Mouse (Mus musculus) limb, embryonic 11.5 days (tissue): ENCODE results near the gene Ropn1l. TPM values are rescaled to one million over a fixed set of nuclear protein-coding genes. Genes with fewer than 3 reads are reported as not detected.

ENCODE experiments used
- ATAC-seq: fragments of 200-750 bp; cut with Nextera tagmentation; 2 replicates; pipeline ENCODE4 v1.8.0; 2017; ENCODE audit warnings: low read depth; ENCODE audit not compliant: insufficient number of reproducible peaks, low FRiP score, low TSS enrichment
- DNase-seq: peaks from one replicate; pipeline ENCODE4 v3.0.0-alpha.2; 2015; ENCODE audit warnings: low spot score
- H3K27ac ChIP-seq: fragments of 300-500 bp; sonication (generic); replicated peaks from 2 replicates; pipeline ENCODE4 v1.5.1; 2014; ENCODE audit warnings: low read depth, mild to moderate bottlenecking, low read length
- H3K27me3 ChIP-seq: fragments of 300-500 bp; sonication (generic); 2 replicates; pipeline ENCODE4 v1.6.1; 2014; ENCODE audit warnings: mild to moderate bottlenecking, low read length, mixed read lengths; ENCODE audit not compliant: control insufficient read depth, insufficient read depth
- H3K36me3 ChIP-seq: fragments of 300-500 bp; sonication (generic); 2 replicates; pipeline ENCODE4 v1.6.1; 2014; ENCODE audit warnings: mild to moderate bottlenecking, low read length, moderate library complexity, mixed read lengths; ENCODE audit not compliant: control insufficient read depth, insufficient read depth
- H3K4me1 ChIP-seq: fragments of 300-500 bp; sonication (generic); 2 replicates; pipeline ENCODE4 v1.6.1; 2014; ENCODE audit warnings: low read length, mixed read lengths; ENCODE audit not compliant: control insufficient read depth, insufficient read depth
- H3K4me2 ChIP-seq: fragments of 300-500 bp; sonication (generic); 2 replicates; pipeline ENCODE4 v1.6.1; 2014; ENCODE audit warnings: low read depth, mild to moderate bottlenecking, moderate library complexity; ENCODE audit not compliant: severe bottlenecking
- H3K4me3 ChIP-seq: fragments of 300-500 bp; sonication (generic); 2 replicates; pipeline ENCODE4 v1.5.1; 2014; ENCODE audit warnings: low read depth, low read length
- H3K9ac ChIP-seq: fragments of 300-500 bp; sonication (generic); 2 replicates; pipeline ENCODE4 v1.6.1; 2014; ENCODE audit warnings: mild to moderate bottlenecking, low read length
- H3K9me3 ChIP-seq: fragments of 300-500 bp; sonication (generic); 2 replicates; pipeline ENCODE4 v1.6.1; 2016; ENCODE audit warnings: low read length; ENCODE audit not compliant: control insufficient read depth
- WGBS: fragments of 180-500 bp; shearing (Covaris S2); extraction: QIAGEN DNeasy Blood & Tissue Kit; methylation state at CpG from one replicate; pipeline ENCODE4 v1.1.7; 2014; 5-methylcytosine and 5-hydroxymethylcytosine counted together
- polyA plus RNA-seq: library from polyadenylated mRNA; unstranded; fragments of >200 nt; fragmentation: Nextera tagmentation; extraction: Ambion mirVana; gene quantifications from 2 replicates; pipeline ENCODE4 v1.2.1, GENCODE M21; 2014

Gene Ropn1l
- polyA plus RNA-seq, 1 experiment from 2014 or later, result 3.5 TPM

DNA sequence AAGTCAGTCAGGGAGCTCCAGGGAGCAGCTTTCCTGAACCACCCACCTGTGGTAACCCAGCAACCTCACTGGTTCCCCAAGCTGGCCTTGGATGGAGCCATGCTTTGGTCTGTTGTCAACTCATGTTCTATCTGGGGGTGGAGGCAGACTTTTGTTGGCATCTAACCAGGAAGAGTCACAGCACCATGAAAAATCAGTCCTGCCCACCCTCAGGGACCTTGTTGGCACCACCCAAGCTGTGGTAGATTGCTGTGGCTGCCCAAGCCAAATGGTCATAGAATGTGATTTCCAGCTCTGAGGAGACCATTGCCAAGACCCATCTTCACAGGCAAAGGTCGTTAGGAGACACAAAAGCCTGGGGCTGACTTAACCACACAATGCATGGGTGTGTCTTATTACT is 17.5 kb downstream of the Ropn1l start:
- Histone ChIP-seq H3K4me3 (no peak overlapping the region), H3K4me1 (no peaks in the 10 kb centered on the region), H3K27ac (no peak overlapping the region), H3K4me2 (no peak overlapping the region), H3K9ac (no peak overlapping the region), H3K27me3 (no peaks in the 10 kb centered on the region), H3K36me3 (no peaks in the 10 kb centered on the region), H3K9me3 (no peaks in the 10 kb centered on the region)
- whole genome bisulfite sequencing, result 46% methylated on average over 1 of the region's 1 CpGs
- DNase-seq (no peak), ATAC-seq (no peak)

DNA sequence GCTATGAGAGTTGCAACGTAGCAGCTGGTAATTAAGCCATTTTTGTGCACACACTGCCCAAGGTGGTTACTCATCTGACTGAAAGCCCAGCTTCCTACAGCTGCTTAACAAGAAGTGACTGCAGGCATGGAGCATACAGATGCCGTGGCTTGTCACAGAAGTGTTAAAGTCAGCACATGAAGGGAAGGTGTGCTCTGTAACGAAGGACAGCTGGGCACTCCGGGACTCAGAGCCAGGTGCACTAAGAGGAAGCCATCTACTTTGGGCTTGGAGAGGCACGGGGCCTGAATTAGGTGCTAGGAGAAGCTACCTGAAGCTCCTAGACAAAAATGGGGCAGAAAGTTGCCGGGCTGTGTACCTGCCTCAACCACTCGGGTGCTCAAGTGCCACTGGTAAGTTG is 19.8 kb downstream of the Ropn1l start:
- Histone ChIP-seq H3K4me3 (no peak overlapping the region), H3K4me1 (no peaks in the 10 kb centered on the region), H3K9ac (no peak overlapping the region), H3K4me2 (no peak overlapping the region), H3K9me3 (no peaks in the 10 kb centered on the region), H3K27ac (no peak overlapping the region), H3K36me3 (no peaks in the 10 kb centered on the region), H3K27me3 (no peaks in the 10 kb centered on the region)
- 61% methylated on average over 7 of the region's 7 CpGs for WGBS
- ATAC-seq (no peak), DNase-seq (no peak)

DNA sequence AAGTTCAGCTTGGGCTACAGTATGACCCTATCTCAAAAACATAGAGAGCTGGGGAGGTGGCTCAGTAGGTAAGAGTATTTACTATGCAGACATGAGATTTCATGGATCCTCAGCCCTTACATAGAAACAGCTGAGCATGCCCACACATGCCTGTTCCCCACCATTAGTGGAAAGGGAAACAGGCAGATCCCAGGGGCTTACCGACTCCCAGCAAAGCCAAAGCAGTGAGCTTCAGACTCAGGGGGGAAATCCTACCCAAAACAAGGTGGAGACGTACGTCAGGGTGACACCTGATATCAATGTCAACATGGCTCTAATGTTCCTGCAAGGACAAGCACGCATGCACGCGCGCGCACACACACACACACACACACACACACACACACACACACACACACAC is 21.7 kb downstream of the Ropn1l start:
- no peak overlapping the region for H3K9ac ChIP-seq
- ATAC-seq (no peak), DNase-seq (no peak)
- no peaks in the 10 kb centered on the region for H3K4me1 ChIP-seq
- H3K27me3 ChIP-seq, result no peaks in the 10 kb centered on the region
- H3K36me3 ChIP-seq, result no peaks in the 10 kb centered on the region
- H3K4me2 ChIP-seq, result no peak overlapping the region
- WGBS, result 88% methylated on average over 8 of the region's 8 CpGs
- H3K27ac ChIP-seq, result no peak overlapping the region
- H3K9me3 ChIP-seq, result no peaks in the 10 kb centered on the region
- no peak overlapping the region for H3K4me3 ChIP-seq

DNA sequence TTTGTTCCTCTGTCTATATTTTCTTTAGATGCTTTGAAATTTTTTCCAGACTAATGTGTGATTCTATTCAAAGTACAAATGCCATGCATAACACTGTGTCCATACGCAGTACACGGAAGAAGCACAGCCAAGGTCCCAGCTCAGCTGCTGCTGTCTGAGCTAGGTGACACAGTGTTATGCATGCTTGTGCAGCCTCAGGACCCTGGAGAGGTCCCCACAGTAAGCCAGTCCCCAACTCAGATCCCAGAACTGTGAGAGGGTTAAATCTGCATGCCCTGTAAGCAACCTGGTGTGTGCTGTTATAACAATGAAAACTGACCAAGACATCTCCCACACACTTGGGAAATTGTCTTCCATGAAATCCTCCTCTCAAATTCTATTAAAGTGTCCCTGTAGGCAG is 23.5 kb downstream of the Ropn1l start:
- no peaks in the 10 kb centered on the region for H3K27me3 ChIP-seq
- H3K9ac ChIP-seq, result no peak overlapping the region
- H3K4me1 ChIP-seq, result no peaks in the 10 kb centered on the region
- WGBS, result 85% methylated on average over 2 of the region's 2 CpGs
- H3K4me3 ChIP-seq, result no peak overlapping the region
- H3K4me2 ChIP-seq, result no peak overlapping the region
- H3K9me3 ChIP-seq, result no peaks in the 10 kb centered on the region
- no peak overlapping the region for H3K27ac ChIP-seq
- no peaks in the 10 kb centered on the region for H3K36me3 ChIP-seq
- ATAC-seq (no peak), DNase-seq (peak; percentile 56)

DNA sequence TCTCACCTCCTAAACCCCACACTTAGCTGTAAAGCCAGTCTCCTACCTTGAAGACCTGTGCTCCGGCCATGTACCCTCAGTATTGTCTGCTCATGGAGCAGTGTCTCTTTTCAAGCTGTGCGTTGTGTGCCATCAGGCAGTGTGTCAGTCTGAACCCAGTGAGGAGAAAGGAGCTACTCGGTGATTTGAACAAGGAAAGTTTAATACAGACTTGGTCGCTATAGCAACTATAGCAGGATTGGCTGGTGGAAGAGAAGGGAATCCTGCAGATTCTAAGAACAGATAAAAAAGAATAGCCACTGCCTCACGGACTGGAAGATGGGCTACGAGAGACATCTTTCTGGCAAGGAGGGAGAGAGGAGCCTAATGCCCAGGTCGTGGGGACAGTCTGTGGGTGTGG is 24.1 kb downstream of the Ropn1l start:
- no peak overlapping the region for H3K27ac ChIP-seq
- WGBS, result 81% methylated on average over 7 of the region's 7 CpGs
- no peak overlapping the region for H3K4me3 ChIP-seq
- no peaks in the 10 kb centered on the region for H3K4me1 ChIP-seq
- H3K36me3 ChIP-seq, result no peaks in the 10 kb centered on the region
- H3K27me3 ChIP-seq, result no peaks in the 10 kb centered on the region
- no peak overlapping the region for H3K9ac ChIP-seq
- no peak for ATAC-seq
- H3K4me2 ChIP-seq, result no peak overlapping the region
- no peaks in the 10 kb centered on the region for H3K9me3 ChIP-seq
- no peak for DNase-seq

DNA sequence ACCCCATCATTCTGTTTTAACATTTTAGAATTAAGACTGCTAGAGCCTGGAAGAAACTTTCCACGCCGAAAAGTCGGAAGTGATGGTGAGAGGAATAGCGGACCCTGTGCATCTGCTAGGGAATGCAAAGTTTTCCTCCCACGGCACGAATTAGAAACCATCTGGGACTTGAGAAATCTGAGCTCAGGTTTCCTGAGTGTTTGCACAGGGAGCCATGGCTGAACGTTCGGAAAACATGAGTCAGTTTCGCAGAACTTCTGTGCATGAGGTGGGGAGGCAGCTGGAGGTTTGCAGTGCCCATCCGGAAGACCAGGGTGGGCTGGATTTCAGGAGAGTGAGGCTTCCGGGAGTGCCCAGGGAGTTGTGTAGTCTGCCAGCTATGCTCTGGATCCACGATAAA is 25.0 kb downstream of the Ropn1l start:
- 79% methylated on average over 12 of the region's 12 CpGs for WGBS
- H3K27ac ChIP-seq, result no peak overlapping the region
- ATAC-seq (no peak), DNase-seq (no peak)
- H3K4me1 ChIP-seq, result no peaks in the 10 kb centered on the region
- H3K4me2 ChIP-seq, result no peak overlapping the region
- H3K9me3 ChIP-seq, result no peaks in the 10 kb centered on the region
- H3K36me3 ChIP-seq, result no peaks in the 10 kb centered on the region
- no peak overlapping the region for H3K9ac ChIP-seq
- no peaks in the 10 kb centered on the region for H3K27me3 ChIP-seq
- H3K4me3 ChIP-seq, result no peak overlapping the region

DNA sequence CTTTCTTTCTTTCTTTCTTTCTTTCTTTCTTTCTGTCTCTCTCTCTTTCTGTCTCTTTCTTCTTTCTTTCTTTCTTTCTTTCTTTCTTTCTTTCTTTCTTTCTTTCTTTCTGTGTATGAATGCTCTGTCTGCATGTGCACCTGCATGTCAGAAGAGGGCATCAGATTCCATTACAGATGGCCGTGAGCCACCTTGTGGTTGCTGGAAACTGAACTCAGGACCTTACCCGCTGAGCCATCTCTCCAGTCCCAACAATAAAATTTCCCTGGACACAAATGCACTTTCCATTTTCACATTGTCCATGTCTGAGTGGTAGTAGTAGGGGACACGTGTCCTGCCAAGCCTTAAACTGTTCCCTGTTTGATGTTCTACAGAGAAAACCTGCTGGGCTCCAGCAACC is 26.1 kb downstream of the Ropn1l start:
- Histone ChIP-seq H3K27me3 (no peaks in the 10 kb centered on the region), H3K36me3 (no peaks in the 10 kb centered on the region), H3K27ac (no peak overlapping the region), H3K4me1 (no peaks in the 10 kb centered on the region), H3K9ac (no peak overlapping the region), H3K4me3 (no peak overlapping the region), H3K4me2 (no peak overlapping the region), H3K9me3 (no peaks in the 10 kb centered on the region)
- DNase-seq (no peak), ATAC-seq (no peak)
- 56% methylated on average over 3 of the region's 3 CpGs for WGBS

DNA sequence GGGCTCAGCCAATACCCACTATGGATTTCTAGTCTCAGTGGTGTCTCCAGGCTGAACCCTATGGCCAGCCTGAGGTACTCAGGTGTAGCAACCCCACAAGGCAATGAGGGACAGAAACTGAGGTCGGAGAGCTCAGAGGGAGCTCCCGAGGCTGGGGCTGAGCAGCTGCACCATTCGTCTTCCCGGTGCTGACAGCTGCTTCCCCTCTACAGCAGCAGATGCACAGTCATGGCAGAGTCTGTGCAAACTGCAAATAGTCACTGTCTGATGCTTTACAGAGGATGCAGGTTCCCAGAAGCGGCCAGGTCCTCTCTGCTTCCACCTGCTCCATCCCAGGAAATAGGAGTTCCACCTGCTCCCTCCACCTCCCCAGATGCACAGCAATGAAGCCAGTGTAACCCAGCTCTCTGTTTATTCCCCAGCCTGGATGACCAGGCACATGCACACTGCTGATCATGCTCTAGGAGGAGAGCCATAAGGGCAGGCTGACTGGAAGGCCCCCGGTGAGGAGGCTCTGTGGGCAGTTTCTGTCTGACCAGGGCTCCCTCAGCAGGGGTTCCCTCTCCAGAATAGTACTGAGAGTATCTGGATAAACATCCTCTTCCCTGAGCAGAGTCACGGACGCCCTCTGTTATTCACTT is 27.4 kb downstream of the Ropn1l start:
- WGBS, result 45% methylated on average over 8 of the region's 8 CpGs
- no peaks in the 10 kb centered on the region for H3K4me1 ChIP-seq
- no peak overlapping the region for H3K9ac ChIP-seq
- ATAC-seq (no peak), DNase-seq (no peak)
- H3K27me3 ChIP-seq, result no peaks in the 10 kb centered on the region
- no peaks in the 10 kb centered on the region for H3K36me3 ChIP-seq
- no peak overlapping the region for H3K27ac ChIP-seq
- H3K9me3 ChIP-seq, result no peaks in the 10 kb centered on the region
- H3K4me2 ChIP-seq, result no peak overlapping the region
- H3K4me3 ChIP-seq, result no peak overlapping the region
